Mouse (Mus musculus) intestine, embryonic 14.5 days (tissue): ENCODE results near the gene Kpna1. TPM values are rescaled to one million over a fixed set of nuclear protein-coding genes. Genes with fewer than 3 reads are reported as not detected.
A peak's percentile ranks its signal among the peaks of the same experiment; 100 is the strongest.
"Not testable (repeated sequence)": the region's sequence is repeated elsewhere in the genome, so short reads cannot be mapped to it uniquely, and the experiment has no call there.

ENCODE experiments used
- ATAC-seq: fragments of 200-750 bp; cut with Nextera tagmentation; replicated peaks from 2 replicates; pipeline ENCODE4 v1.8.0; 2017; ENCODE audit warnings: low read depth, moderate number of reproducible peaks, moderate TSS enrichment, moderate library complexity; ENCODE audit not compliant: low FRiP score, low TSS enrichment
- DNase-seq: peaks from one replicate; pipeline ENCODE4 v3.0.0-alpha.2; 2018; ENCODE audit warnings: low spot score
- H3K27ac ChIP-seq: fragments of 300-500 bp; sonication (generic); 2 replicates; pipeline ENCODE4 v1.5.1; 2014; ENCODE audit warnings: low read depth, mild to moderate bottlenecking, control low read depth
- H3K27me3 ChIP-seq: fragments of 300-500 bp; sonication (generic); replicated peaks from 2 replicates; pipeline ENCODE4 v1.6.1; 2014; ENCODE audit warnings: low read length, control low read depth; ENCODE audit not compliant: control insufficient read depth, insufficient read depth
- H3K36me3 ChIP-seq: fragments of 300-500 bp; sonication (generic); 2 replicates; pipeline ENCODE4 v1.6.1; 2014; ENCODE audit warnings: low read length, control low read depth; ENCODE audit not compliant: control insufficient read depth, insufficient read depth
- H3K4me1 ChIP-seq: fragments of 300-500 bp; sonication (generic); replicated peaks from 2 replicates; pipeline ENCODE4 v1.6.1; 2014; ENCODE audit warnings: low read length, control low read depth, mixed read lengths; ENCODE audit not compliant: control insufficient read depth, insufficient read depth
- H3K4me2 ChIP-seq: fragments of 300-500 bp; sonication (generic); 2 replicates; pipeline ENCODE4 v1.6.1; 2014; ENCODE audit warnings: low read length
- H3K4me3 ChIP-seq: fragments of 300-500 bp; sonication (generic); 2 replicates; pipeline ENCODE4 v1.5.1; 2014; ENCODE audit warnings: low read depth, low read length, control low read depth, mixed read lengths
- H3K9ac ChIP-seq: fragments of 300-500 bp; sonication (generic); 2 replicates; pipeline ENCODE4 v1.6.1; 2014; ENCODE audit warnings: mild to moderate bottlenecking, low read length
- H3K9me3 ChIP-seq: fragments of 300-500 bp; sonication (generic); 2 replicates; pipeline ENCODE4 v1.6.1; 2016; ENCODE audit warnings: low read length, control low read depth; ENCODE audit not compliant: control insufficient read depth
- WGBS: fragments of 180-500 bp; shearing (Covaris S2); extraction: QIAGEN DNeasy Blood & Tissue Kit; methylation state at CpG from one replicate; pipeline ENCODE4 v1.1.7; 2014; 5-methylcytosine and 5-hydroxymethylcytosine counted together
- polyA plus RNA-seq: library from polyadenylated mRNA; unstranded; fragments of >200 nt; fragmentation: Nextera tagmentation; extraction: Ambion mirVana; gene quantifications from 2 replicates; pipeline ENCODE4 v1.2.1, GENCODE M21; 2014

Kpna1 gene
- 44.4 and 48.1 TPM in 2 replicates for polyA plus RNA-seq

DNA sequence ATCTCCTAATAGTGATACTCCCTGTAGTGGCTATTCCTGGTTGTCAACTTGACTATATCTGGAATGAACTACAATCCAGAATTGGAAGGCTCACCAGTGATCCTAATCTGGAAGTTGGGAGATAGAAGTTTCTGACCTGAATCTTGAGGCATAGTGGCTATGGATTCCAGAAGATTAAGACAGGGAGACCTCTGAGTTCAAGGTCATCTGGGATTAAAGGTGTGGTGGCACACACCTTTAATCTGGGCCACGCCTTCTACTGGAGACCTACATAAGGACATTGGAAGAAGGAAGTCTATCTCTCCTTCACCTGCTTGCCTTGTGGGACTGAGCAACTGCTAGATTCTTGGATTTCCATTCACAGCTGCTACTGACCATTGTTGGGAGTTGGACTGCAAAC is at the start of gene Kpna1:
TSS of gene Kpna1 (plus strand) at position 301 of the 400 bp plus-strand sequence.
- not testable (repeated sequence) for ATAC-seq, H3K27ac ChIP-seq, H3K9ac ChIP-seq

DNA sequence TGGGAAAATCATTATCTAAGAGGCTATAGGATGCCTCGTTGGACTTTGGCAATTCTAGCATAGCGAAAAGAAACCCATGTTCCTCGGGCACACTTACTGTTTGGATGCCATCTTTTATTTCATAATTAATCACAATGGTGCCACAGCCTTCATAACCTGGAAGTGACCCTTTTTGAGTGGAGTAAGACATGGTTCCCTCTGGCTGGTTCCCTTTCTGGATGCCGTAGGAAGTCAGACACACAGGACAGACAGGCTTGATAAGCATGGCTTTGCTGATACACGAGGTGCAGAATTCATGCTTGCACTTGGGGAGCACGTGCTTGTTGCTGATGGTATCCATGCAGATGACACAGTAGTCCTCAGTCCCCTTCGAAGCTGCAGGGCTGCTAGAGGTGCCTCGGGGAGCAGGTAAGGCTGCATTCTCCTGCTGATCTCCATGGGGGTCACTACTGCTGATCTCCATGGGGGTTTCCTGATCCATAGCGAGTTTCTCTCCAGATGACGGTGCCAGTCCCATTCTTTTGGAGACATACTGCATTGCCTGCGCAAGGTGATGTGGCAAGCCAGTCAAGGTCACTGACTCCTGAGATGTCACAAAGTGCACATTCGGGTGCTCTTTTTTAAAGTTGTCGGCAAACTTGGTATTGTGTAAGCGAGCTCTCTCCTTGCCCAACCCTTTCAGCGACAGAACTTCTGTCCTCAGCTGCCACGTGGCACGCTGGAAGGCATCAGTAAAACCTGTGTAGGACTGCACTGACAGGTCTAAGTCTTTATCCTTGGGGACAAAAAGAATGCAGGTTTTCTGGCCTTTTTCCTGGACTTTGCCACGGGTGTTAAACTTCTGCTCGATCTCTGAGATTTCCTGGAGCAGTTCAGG is 46.1 kb upstream of the Kpna1 start:
- 0 out of 2 replicates have a peak, but pooled peaks cover 3% of the 10 kb centered on the region for H3K36me3 ChIP-seq

More for the DNA sequence above, at the start of gene Kpna1:
- 77% methylated on average over 1 of the region's 1 CpGs for WGBS
- H3K36me3 ChIP-seq, H3K27me3 ChIP-seq, H3K4me2 ChIP-seq, DNase-seq, H3K4me1 ChIP-seq, H3K4me3 ChIP-seq, H3K9me3 ChIP-seq: not testable (repeated sequence)

DNA sequence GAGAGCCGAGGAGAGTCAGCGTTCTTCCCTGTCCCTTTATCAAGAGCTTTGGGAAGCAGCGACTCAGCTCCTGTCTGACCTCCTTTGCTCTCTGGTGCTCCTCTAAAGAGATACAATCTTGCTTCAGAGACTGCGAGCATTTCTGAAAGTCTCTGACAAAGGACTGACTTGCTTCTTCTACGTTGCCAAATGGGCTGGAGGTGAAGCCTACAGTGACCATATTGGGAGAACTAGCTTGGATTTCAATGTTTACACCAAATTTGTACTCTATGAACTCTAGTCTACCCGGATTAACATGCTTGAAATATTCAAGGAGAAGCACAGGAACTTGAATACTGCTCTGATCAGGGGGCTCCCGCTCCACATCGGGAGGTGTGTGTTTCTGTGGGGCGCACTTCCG is 45.4 kb upstream of the Kpna1 start:
- WGBS = 83% methylated on average over 10 of the region's 10 CpGs
- H3K9me3 ChIP-seq = no peaks in the 10 kb centered on the region
- no peak overlapping the region for H3K4me2 ChIP-seq
- H3K4me1 ChIP-seq = no peaks in the 10 kb centered on the region
- H3K27ac ChIP-seq = no peak overlapping the region
- no peak for ATAC-seq
- no peak for DNase-seq
- H3K4me3 ChIP-seq = no peak overlapping the region
- no peaks in the 10 kb centered on the region for H3K27me3 ChIP-seq
- 0 out of 2 replicates have a peak, but pooled peaks cover 3% of the 10 kb centered on the region for H3K36me3 ChIP-seq
- no peak overlapping the region for H3K9ac ChIP-seq

More for the DNA sequence above, 46.1 kb upstream of the Kpna1 start:
- Histone ChIP-seq H3K4me1 (no peaks in the 10 kb centered on the region), H3K9ac (no peak overlapping the region), H3K4me3 (no peak overlapping the region), H3K27me3 (no peaks in the 10 kb centered on the region), H3K9me3 (no peaks in the 10 kb centered on the region), H3K4me2 (no peak overlapping the region), H3K27ac (no peak overlapping the region)
- WGBS = 86% methylated on average over 19 of the region's 19 CpGs
- DNase-seq = no peak
- no peak for ATAC-seq

DNA sequence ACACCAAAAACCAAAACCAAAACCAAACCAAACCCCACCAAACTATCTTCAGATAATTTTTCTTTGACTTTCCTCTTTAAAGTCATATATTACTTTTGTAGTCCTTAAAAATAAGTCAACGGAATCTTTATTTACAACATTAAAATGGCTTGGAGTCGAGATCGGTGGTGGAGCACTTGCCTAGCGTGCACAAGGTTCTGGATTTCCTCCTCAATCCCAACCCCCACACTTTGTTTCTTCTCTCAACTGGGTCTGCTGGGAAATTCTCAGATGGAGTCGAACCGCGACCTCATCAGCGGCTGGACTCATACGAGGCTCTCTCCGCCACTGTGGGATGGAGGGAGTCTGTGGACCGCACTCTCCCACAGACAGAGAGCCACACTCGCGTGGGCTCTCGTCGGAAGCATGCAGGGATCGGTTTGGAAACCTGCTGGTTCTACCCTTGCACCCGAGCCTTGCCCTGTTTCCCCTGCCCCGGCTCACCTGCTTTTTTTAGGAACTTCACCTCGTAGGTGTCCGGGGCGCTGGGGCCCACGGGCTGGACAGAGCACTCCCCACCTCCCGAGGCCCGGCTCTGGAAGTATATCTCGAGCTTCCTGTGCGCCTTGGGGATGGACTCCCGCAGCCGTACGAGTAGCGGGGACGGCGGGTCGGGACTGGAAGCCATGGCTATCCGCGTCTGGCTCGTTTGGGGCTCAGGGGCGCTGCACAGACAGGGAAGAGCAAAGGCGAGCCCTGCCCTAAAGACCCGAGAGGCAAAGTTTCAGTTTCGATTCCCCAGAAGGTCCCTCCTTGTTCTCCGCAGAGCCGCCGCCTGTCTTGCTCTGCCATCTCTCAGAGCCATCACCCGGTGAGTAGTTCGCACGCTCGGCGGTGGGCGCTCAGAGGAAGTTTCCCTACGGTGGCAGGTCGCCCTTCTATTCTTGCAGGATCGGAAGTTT is 40.1 kb upstream of the Kpna1 start, which contains the start of the genes Parp9 and Dtx3l:
TSS of gene Parp9 (plus strand) at position 260 of the 941 bp plus-strand sequence.
TSS of gene Dtx3l (minus strand) at position 941 of the 941 bp plus-strand sequence.
- H3K4me1 ChIP-seq = peaks cover 4% of the 10 kb centered on the region
- H3K9ac ChIP-seq = peak within 1 kb of the TSS; percentile 59
- H3K4me2 ChIP-seq = peak within 1 kb of the TSS; percentile 63
- DNase-seq = peak; percentile 85
- H3K4me3 ChIP-seq = peak within 1 kb of the TSS; percentile 76
- ATAC-seq = peak; percentile 74
- H3K36me3 ChIP-seq = no peaks in the 10 kb centered on the region
- 2% methylated on average over 52 of the region's 52 CpGs for WGBS
- no peaks in the 10 kb centered on the region for H3K9me3 ChIP-seq
- H3K27me3 ChIP-seq = no peaks in the 10 kb centered on the region
- peak within 1 kb of the TSS; percentile 57; the same call in 1 of the 2 replicates for H3K27ac ChIP-seq

DNA sequence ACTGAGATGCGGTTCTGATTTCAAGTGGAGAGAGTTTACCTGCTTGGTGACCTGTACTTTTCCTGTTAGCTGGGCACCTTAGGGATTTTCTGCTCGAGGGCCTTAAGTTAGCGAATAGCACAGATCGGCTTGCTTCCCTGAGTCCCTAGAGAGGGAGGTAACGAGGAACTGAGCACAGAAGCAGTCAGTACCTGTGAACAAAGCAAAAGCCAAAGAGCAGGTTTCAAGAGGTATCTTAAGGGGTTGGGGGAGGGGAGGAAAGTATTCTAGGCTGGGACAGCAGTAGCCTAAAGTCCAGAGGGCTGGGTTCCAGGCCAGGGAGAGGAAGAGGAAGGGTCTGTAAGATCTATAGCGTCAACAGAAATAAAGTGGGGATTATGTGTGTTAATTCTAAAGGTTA is 39.3 kb upstream of the Kpna1 start:
- Histone ChIP-seq H3K4me3 (peak overlapping the region; percentile 76), H3K27me3 (no peaks in the 10 kb centered on the region), H3K27ac (peak overlapping the region; percentile 57; the same call in 1 of the 2 replicates), H3K4me1 (peaks cover 4% of the 10 kb centered on the region), H3K36me3 (no peaks in the 10 kb centered on the region), H3K4me2 (peak overlapping the region; percentile 63), H3K9me3 (no peaks in the 10 kb centered on the region), H3K9ac (peak overlapping the region; percentile 59)
- WGBS = 4% methylated on average over 6 of the region's 6 CpGs
- ATAC-seq = peak; percentile 26
- peak; percentile 55 for DNase-seq

DNA sequence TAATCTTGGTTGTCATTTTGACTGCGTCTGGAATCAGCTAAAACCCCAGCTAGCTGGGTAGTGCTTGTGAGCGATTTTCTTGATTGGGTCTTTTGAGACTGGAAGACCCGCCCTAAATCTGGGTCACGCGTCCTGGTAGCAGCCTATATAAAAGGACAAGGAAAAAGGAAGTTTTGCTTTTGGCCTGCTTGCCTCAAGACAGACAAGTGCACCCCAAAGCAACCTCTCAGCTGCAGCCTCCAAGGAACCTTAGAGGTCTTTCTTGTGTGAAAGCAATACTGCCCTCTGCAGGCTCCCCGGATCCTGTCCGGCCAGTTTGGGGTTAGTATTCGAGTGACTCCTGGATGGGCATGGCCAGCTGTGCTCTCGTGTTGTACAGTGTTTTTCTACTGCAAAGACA is 38.9 kb upstream of the Kpna1 start:
- Histone ChIP-seq H3K27ac (peak overlapping the region; percentile 57; the same call in 1 of the 2 replicates), H3K4me3 (peak overlapping the region; percentile 76), H3K9ac (no peak overlapping the region), H3K36me3 (no peaks in the 10 kb centered on the region), H3K4me2 (peak overlapping the region; percentile 63), H3K27me3 (no peaks in the 10 kb centered on the region), H3K4me1 (peaks cover 4% of the 10 kb centered on the region), H3K9me3 (no peaks in the 10 kb centered on the region)
- DNase-seq = peak; percentile 87
- 14% methylated on average over 9 of the region's 9 CpGs for WGBS
- peak; percentile 76; the same call in 1 of the 2 replicates for ATAC-seq

DNA sequence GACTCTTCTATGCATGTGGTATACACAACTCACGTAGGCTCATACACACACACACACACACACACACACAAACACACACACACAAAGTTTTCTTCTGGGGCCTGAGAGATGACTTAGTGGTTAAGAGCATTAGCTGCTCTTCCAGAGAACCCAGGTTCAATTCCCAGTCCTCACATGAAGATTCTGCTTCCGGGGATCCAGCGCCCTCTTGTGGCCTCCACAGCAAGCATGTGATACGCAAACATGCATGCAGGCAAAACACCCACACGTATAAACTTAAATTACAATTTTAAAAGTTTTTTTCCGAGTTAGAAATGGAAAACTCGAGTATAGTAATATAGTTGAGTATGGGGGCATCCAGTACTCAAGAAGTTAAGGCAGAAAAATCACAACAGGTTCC is 37.2 kb upstream of the Kpna1 start:
- Histone ChIP-seq H3K4me2 (no peak overlapping the region), H3K9ac (no peak overlapping the region), H3K27me3 (no peaks in the 10 kb centered on the region), H3K27ac (no peak overlapping the region), H3K36me3 (no peaks in the 10 kb centered on the region), H3K4me3 (no peak overlapping the region), H3K9me3 (no peaks in the 10 kb centered on the region), H3K4me1 (peaks cover 4% of the 10 kb centered on the region)
- 83% methylated on average over 7 of the region's 7 CpGs for WGBS
- ATAC-seq (no peak), DNase-seq (no peak)

DNA sequence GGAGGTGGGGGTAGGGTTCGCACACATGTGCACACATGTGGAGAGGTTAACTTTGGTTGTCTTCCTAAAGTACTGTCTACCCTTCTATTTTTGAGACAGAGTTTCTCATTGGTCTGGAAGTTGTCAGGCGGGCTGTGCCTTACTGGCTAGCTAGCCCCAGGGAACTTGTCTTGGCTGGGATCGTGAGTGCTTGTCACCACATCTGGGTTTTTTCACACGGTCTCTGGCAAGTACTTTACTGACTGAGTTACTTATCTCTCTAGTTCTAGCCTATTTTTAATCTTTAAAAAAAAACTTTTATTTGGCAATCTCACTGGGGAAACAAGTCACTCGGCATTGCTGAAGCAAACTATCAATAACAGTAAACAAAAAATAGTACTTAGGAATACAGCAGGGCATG is 29.3 kb upstream of the Kpna1 start:
- DNase-seq (no peak), ATAC-seq (no peak)
- no peaks in the 10 kb centered on the region for H3K27me3 ChIP-seq
- H3K9me3 ChIP-seq = no peaks in the 10 kb centered on the region
- no peak overlapping the region for H3K9ac ChIP-seq
- 78% methylated on average over 5 of the region's 5 CpGs for WGBS
- H3K4me3 ChIP-seq = no peak overlapping the region
- H3K27ac ChIP-seq = no peak overlapping the region
- no peaks in the 10 kb centered on the region for H3K36me3 ChIP-seq
- H3K4me2 ChIP-seq = no peak overlapping the region
- no peaks in the 10 kb centered on the region for H3K4me1 ChIP-seq
